ENCODE assay signal across 8 mouse cellular contexts in the genomic region with DNA sequence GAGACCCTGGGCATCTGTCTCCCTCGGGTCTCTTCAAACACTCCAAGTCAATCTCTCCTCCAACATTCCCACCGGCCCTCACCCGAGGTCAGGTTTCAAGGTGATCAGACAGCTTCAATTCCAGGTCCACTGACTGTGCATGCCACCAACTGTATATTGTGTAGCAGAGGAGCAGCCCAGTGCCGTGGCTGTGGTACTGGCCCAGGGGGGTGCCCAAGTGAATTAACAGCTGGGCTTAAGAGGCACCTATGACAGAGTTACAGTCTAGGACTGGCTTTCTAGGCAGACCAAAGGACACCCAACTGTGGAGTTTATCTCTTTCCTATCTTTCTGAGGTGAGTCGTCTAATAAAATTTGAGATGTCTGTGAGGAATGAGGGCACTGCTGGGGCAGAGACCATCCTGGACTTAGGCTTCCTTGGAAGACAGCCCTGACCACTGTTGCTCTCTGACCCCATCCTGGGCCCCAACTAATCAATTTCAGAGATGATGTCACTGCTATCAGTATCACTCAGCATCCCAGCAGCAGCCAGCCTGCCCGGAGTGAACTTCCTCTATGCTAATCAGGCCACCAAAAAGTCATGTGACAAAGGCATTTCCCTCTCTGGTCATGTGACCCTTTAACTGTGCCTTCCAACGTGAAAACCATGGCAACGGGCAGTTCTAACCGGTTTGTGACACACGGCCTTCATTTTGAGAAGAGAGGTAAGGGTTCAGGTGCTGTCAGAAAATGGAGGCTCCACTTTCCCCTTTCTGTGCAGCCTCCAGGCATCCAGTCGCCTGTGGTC. TPM values are rescaled to one million over a fixed set of nuclear protein-coding genes. Genes with fewer than 3 reads are reported as not detected.
A peak's percentile ranks its signal among the peaks of the same experiment; 100 is the strongest.
DNase-seq lines count a peak whose midpoint lies in the region; ATAC-seq and TF ChIP-seq lines count a peak whose summit lies in the region.

No protein-coding gene starts in this region.

- H3K36me3 ChIP-seq in ES-E14 (ENCODE audit: control insufficient read depth, insufficient read depth, low read length, poor library complexity, severe bottlenecking): peaks cover 42% of the 10 kb centered on the region
- H3K36me3 ChIP-seq in heart, embryonic 14.5 days (ENCODE audit: control insufficient read depth, insufficient read depth, low read length): peaks cover 32% of the 10 kb centered on the region
- peaks cover 23% of the 10 kb centered on the region for H3K36me3 ChIP-seq in kidney, embryonic 16.5 days (ENCODE audit: insufficient read depth, low read length)
- H3K36me3 ChIP-seq in small intestine, adult 2 months (ENCODE audit: control insufficient read depth, insufficient read depth, low read length): peaks cover 18% of the 10 kb centered on the region

- peak overlapping the region; percentile 52; the same call in 1 of the 2 replicates for H3K9ac ChIP-seq in ES-E14 (ENCODE audit: insufficient read depth, low read depth, low read length, poor library complexity, severe bottlenecking)
- H3K9ac ChIP-seq in heart, embryonic 14.5 days (ENCODE audit: low read length): no peak overlapping the region; the same call in 1 of the 2 replicates
- H3K9ac ChIP-seq in kidney, embryonic 16.5 days (replicated peaks; ENCODE audit: low read length): peak overlapping the region; percentile 40; the same call in 1 of the 2 replicates

- DNase-seq in A20 (ENCODE audit: low read depth, low spot score) (peak; percentile 86), ES-E14 (ENCODE audit: low read depth, low spot score) (peak; percentile 97)
- DNase-seq in embryo, embryonic 9.5 days (ENCODE audit: extremely low spot score): peak; percentile 55
- DNase-seq in lung, postnatal 36 days: peak; percentile 86
- no peak for DNase-seq in ovary, postnatal 36 days (ENCODE audit: low spot score)

- H3K4me2 ChIP-seq in heart, embryonic 14.5 days (ENCODE audit: low read length): peak overlapping the region; percentile 16; the same call in 1 of the 2 replicates
- H3K4me2 ChIP-seq in kidney, embryonic 16.5 days (replicated peaks; ENCODE audit: low read depth, low read length): peak overlapping the region; percentile 17; the same call in 1 of the 2 replicates

- in situ Hi-C loops in ES-E14 (cut with MboI; ENCODE audit: low sequenced_read_pairs in 2 of 2, unreplicated experiment in 2 of 2): no loop called here

- 35% methylated on average over 11 of the region's 11 CpGs for WGBS in heart, embryonic 14.5 days
- WGBS in kidney, embryonic 16.5 days: 30% methylated on average over 11 of the region's 11 CpGs
- WGBS in small intestine, adult 2 months: 37% methylated on average over 11 of the region's 11 CpGs

- no peak overlapping the region; a peak in 1 of 4 replicates for H3K4me3 ChIP-seq in ES-E14 (ENCODE audit: insufficient read depth in 1 of 2, low read depth in 1 of 2, low read length in 2 of 2, poor library complexity in 1 of 2, severe bottlenecking in 1 of 2)
- H3K4me3 ChIP-seq in heart, embryonic 14.5 days (ENCODE audit: control insufficient read depth in 1 of 2, insufficient read depth in 1 of 2, low read depth in 1 of 2, low read length in 2 of 2): no peak overlapping the region
- no peak overlapping the region for H3K4me3 ChIP-seq in kidney, embryonic 16.5 days (ENCODE audit: low read length)
- H3K4me3 ChIP-seq in small intestine, adult 2 months (ENCODE audit: low read depth, low read length): 0 out of 2 replicates have a peak overlapping the region, but pooled peaks have one; percentile 1

- no peak for TF ChIP-seq CTCF in small intestine, adult 2 months (IDR thresholded peaks at IDR 0.05; ENCODE audit: extremely low read depth, insufficient read length, insufficient replicate concordance, low read depth, low read length)

- ATAC-seq in heart, embryonic 14.5 days (ENCODE audit: insufficient number of reproducible peaks, insufficient read depth, low FRiP score, low read depth): peak; percentile 29; the same call in 1 of the 2 replicates
- ATAC-seq in kidney, embryonic 16.5 days (ENCODE audit: low FRiP score, low TSS enrichment): peak; percentile 42; the same call in 1 of the 2 replicates

- no peak for TF ChIP-seq POLR2A in small intestine, adult 2 months (IDR thresholded peaks at IDR 0.05; ENCODE audit: low read depth, low read length)

- no peaks in the 10 kb centered on the region for H3K9me3 ChIP-seq in ES-E14 (ENCODE audit: control insufficient read depth, insufficient read depth, low read depth, low read length)
- H3K9me3 ChIP-seq in heart, embryonic 14.5 days (ENCODE audit: control insufficient read depth, low read length): no peaks in the 10 kb centered on the region
- H3K9me3 ChIP-seq in kidney, embryonic 16.5 days (ENCODE audit: low read length): no peaks in the 10 kb centered on the region

- no peaks in the 10 kb centered on the region for H3K27me3 ChIP-seq in heart, embryonic 14.5 days (ENCODE audit: control insufficient read depth, insufficient read depth, low read length)
- no peaks in the 10 kb centered on the region for H3K27me3 ChIP-seq in kidney, embryonic 16.5 days (ENCODE audit: insufficient read depth, low read length)
- no peaks in the 10 kb centered on the region for H3K27me3 ChIP-seq in small intestine, adult 2 months (ENCODE audit: control insufficient read depth, insufficient read depth, low read length)

- H3K27ac ChIP-seq in ES-E14 (ENCODE audit: insufficient read depth, low read depth, low read length, poor library complexity, severe bottlenecking): peak overlapping the region; percentile 66
- peak overlapping the region; percentile 10 to 58; a peak in 2 of 4 replicates for H3K27ac ChIP-seq in heart, embryonic 14.5 days (replicated peaks in 1 of 2; ENCODE audit: control insufficient read depth in 1 of 2, insufficient read depth in 1 of 2, low read depth in 2 of 2, low read length in 2 of 2)
- H3K27ac ChIP-seq in kidney, embryonic 16.5 days (ENCODE audit: low read length): peak overlapping the region; percentile 80
- peak overlapping the region; percentile 61 for H3K27ac ChIP-seq in small intestine, adult 2 months (ENCODE audit: insufficient read depth, low read depth, low read length)

- H3K4me1 ChIP-seq in ES-E14 (ENCODE audit: control insufficient read depth in 2 of 2, insufficient read depth in 2 of 2, low read length in 2 of 2, poor library complexity in 1 of 2): peaks cover 3 to 22% of the 10 kb centered on the region in 2 experiments; a peak in 3 of 4 replicates
- peaks cover 30 to 45% of the 10 kb centered on the region in 2 experiments for H3K4me1 ChIP-seq in heart, embryonic 14.5 days (ENCODE audit: control insufficient read depth in 2 of 2, insufficient read depth in 2 of 2, low read length in 2 of 2)
- peaks cover 18% of the 10 kb centered on the region for H3K4me1 ChIP-seq in kidney, embryonic 16.5 days (ENCODE audit: insufficient read depth, low read length)
- peaks cover 14% of the 10 kb centered on the region for H3K4me1 ChIP-seq in small intestine, adult 2 months (ENCODE audit: control insufficient read depth, insufficient read depth, insufficient read length, low read length)

TF ChIP-seq in ES-E14, 5 proteins besides CTCF, POLR2A, EP300 and RAD21:
- TF ChIP-seq ZC3H11A (IDR thresholded peaks at IDR 0.05; ENCODE audit: borderline replicate concordance, low read depth, low read length) (peak; percentile 98), CHD2 (IDR thresholded peaks at IDR 0.05; ENCODE audit: low read depth, low read length) (no peak)
TF ChIP-seq in ES-E14: peak in this region for 1.

RNA-seq across cellular contexts. Expression of gene Yjefn3, which starts 17.6 kb away (rescaled TPM):
- total RNA-seq in ES-E14 (2012; rRNA removed): 7.0 and 8.5 TPM in 2 replicates
- polyA plus RNA-seq in heart, embryonic 14.5 days (2014; fragmentation: Nextera tagmentation; extraction: Ambion mirVana): 5.6 and 8.4 TPM in 2 replicates
- polyA plus RNA-seq in kidney, embryonic 16.5 days (2015; fragmentation: Nextera tagmentation; extraction: Ambion mirVana): 3.1 and 5.0 TPM in 2 replicates
- 4.6 and 4.8 TPM in 2 replicates for polyA plus RNA-seq in small intestine, adult 2 months (2012; rRNA removed)

RNA-seq across cellular contexts. Expression of gene Ndufa13, which starts 17.7 kb away (rescaled TPM):
- 146 and 243 TPM in 2 replicates for total RNA-seq in ES-E14 (2012; rRNA removed)
- polyA plus RNA-seq in heart, embryonic 14.5 days (2014; fragmentation: Nextera tagmentation; extraction: Ambion mirVana): 409 and 446 TPM in 2 replicates
- 197 and 199 TPM in 2 replicates for polyA plus RNA-seq in kidney, embryonic 16.5 days (2015; fragmentation: Nextera tagmentation; extraction: Ambion mirVana)
- 88.6 and 149 TPM in 2 replicates for polyA plus RNA-seq in small intestine, adult 2 months (2012; rRNA removed)

RNA-seq across cellular contexts. Expression of gene Tssk6, which starts 18.1 kb away (rescaled TPM):
- total RNA-seq in ES-E14 (2012; rRNA removed): 2.5 and 4.0 TPM in 2 replicates
- 1.5 and 1.8 TPM in 2 replicates for polyA plus RNA-seq in heart, embryonic 14.5 days (2014; fragmentation: Nextera tagmentation; extraction: Ambion mirVana)
- 3.8 and 3.9 TPM in 2 replicates for polyA plus RNA-seq in kidney, embryonic 16.5 days (2015; fragmentation: Nextera tagmentation; extraction: Ambion mirVana)
- polyA plus RNA-seq in small intestine, adult 2 months (2012; rRNA removed): 0.98 and 1.9 TPM in 2 replicates

RNA-seq across cellular contexts. Expression of gene Cilp2, which starts 32.6 kb away (rescaled TPM):
- 7.3 and 10.7 TPM in 2 replicates for total RNA-seq in ES-E14 (2012; rRNA removed)
- 0.30 and 0.42 TPM in 2 replicates for polyA plus RNA-seq in heart, embryonic 14.5 days (2014; fragmentation: Nextera tagmentation; extraction: Ambion mirVana)
- polyA plus RNA-seq in kidney, embryonic 16.5 days (2015; fragmentation: Nextera tagmentation; extraction: Ambion mirVana): 0.94 and 0.99 TPM in 2 replicates
- 0.03 and 0.20 TPM in 2 replicates for polyA plus RNA-seq in small intestine, adult 2 months (2012; rRNA removed)
